Mouse (Mus musculus): ENCODE data around the gene Phactr1.

Phactr1 gene

DNA sequence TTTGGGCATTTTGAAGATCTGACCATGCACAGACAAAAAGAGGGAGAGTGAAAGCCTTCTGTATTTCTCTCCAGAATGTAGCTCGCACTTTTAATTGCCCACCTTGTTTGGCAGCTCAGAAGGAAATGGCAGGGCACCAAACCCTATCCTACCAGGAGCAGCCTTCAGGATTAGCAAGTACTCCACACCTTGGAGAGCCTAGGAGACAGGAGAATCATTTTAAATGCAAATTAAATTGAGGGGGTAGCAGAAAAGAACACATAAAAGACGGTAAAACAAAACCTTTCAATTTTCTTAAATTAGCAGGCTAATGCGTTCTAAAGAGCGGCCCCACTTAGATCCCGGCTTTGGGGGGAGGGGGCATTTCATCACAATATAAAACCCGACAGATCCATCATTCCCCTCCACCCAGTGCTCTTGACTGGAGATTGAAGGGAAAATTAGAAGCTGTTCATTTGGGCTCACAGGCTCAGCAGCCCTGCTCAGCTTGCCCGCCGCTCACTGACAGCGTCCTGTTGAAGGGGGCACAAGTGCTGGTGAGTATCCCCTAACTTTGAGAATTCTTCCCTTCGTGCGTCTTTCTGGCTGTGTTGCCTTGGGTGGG lies at the start of gene Phactr1:
Gene Phactr1, plus strand, starts transcription at position 233 of the 604 bp plus-strand sequence.
- no peak for DNase-seq (ENCODE audit: low read depth)

DNA sequence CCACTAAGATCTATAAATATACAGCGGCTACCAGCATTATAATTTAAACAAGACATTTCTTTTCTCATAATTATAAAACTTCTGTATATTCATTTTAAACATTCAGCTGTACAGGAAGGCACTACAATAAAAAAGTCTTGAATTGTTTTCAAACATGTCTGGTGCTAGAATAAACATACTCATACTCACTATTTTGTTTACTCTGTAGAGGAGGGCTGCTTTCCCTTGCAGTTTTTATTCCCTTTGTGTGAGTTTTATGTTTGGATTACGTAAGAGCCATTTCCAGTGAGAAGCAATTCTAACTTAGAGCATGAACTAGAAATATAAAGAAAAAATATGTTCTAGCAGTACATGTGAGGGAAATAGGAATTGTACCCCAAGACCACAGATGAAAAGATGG lies 45.5 kb upstream of the Phactr1 start:
- DNase-seq (ENCODE audit: low read depth) = no peak

DNA sequence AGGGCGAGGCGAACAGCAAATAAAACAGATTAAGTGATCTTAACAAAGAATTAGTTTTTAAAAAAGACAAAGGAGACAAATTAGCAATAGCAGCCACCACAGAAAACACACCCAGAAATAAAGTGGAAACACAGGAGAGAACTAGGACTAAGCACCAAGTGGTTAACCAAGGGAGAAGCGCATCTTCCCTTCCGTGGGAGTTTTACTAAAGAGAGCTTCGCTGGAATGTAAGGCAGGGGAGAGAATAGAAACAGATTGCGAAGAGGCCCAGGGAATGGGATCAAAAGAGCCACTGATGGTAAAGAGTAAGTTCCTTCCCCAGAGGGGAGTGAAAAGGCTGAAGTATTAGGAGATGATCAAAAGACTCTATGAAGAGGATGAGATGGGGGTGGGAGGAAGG lies 30.2 kb upstream of the Phactr1 start:
- DNase-seq (ENCODE audit: low read depth) = no peak

DNA sequence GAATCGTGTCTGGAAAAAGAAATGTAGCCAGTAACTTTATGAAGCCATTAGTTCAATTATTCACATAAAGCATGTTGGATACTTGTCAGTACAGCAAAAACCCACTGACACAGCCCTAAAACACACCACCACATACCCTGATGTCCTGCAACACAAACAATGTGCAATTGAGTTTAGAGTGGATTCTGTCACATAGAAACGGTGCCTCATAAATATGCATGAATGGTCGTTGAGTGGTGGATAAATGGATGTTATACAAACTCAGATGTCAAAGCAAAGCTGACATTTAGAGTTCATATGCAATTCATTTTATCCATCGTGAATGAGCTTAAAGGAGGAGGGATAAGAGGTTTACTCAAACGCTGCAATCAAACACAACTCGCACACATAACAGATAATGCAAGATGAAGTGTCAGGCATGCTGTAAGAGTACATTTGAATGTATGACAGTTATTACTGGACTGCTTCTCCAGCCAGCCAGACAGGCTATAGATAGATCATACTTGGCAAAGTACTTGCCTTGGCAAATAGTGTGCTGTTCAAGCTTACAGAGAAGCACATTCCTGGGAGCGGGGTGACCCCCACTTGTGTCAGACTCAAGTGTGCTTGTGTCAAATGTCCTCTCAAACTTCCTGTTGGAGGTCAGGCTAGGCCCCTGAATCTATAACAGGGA lies 23.6 kb upstream of the Phactr1 start:
- no peak for DNase-seq (ENCODE audit: low read depth)

DNA sequence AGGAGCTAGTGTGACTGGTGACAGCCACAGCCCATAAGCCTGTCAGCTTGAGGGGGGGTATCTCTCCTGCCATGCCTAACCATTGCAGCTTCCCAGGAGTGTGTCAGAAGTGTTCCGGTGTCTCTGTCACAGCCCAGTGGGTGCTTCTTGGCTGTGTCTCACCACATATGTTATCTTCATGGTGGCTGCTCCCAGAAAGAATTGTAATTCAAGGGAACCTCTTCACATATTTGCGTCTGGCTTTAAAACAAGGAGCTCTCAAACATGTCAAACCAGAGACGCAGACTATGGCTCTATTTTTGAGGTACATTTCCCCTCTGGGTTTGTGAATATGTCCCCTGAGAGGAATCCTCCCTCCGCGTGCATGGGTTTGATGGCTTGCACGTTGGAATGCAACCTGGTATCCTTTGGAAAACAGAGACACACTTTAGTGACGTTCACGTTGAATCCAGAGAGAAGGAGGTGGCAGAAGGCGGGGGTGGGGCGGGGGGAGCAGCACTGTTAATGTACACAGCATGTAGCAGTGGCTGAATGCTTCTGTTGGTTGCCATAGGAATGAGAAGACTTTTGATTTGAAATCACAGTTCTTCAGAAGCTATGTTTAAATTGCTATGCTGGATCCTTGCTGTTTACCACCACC lies 8.7 kb upstream of the Phactr1 start:
- DNase-seq (ENCODE audit: low read depth) = no peak

DNA sequence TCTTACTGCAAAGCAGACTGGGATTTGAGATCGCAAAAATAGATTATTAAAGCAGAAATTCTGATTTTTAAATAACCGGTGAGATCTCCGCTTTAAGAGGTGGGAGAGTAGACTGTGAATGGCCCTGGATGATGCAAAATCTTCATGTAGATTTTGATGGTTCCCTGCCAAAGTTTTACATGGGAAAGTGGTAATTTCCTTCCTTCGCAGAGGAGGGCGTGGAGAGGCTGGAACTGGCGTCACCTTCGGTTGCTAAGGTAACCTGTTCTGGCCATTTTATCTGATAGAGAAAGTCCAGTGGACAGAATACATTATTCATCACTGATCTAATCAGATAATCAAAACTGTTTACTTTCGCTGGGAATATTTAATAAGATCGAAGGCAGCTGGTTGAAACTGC lies 876 bp downstream of the Phactr1 start:
- no peak for DNase-seq (ENCODE audit: low read depth)

DNA sequence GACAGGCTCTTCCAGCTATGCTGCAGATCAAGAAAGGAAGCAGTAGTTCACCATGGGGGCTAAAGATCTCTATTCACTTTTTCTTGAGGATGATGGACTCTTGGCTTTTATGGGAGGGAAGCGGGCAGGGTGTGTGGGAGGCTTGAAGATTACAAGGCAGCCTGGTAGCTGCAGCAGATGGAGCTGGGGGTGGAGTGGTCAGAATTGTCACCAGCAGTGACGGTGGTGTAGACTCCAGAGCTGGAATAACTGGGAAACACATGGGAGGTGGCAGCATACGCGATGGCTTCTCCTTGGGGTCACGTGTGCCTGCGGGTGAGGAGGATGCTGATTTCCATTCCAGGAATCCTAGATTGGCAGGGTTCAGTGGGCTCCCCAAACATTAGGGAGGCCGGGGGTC lies 3.8 kb downstream of the Phactr1 start:
- DNase-seq (ENCODE audit: low read depth) = no peak

DNA sequence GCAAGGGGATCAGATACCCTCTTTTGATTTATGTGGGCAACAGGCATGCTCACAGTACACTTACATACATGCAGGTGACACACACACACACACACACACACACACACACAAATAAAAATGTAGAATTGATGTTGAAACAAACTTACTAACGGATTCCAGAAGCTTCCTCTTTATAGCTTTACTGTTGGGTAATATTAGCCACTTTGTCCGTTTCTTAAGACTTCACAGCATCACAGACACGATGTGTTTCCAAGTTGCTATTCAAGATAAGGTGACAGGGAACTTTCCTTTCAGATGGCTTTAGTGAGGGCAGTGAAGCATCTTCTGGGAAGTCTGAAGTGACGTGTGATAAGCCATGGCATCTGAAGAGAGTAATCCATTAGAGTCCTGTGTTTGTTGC lies 11.8 kb downstream of the Phactr1 start:
- DNase-seq (ENCODE audit: low read depth) = no peak

DNA sequence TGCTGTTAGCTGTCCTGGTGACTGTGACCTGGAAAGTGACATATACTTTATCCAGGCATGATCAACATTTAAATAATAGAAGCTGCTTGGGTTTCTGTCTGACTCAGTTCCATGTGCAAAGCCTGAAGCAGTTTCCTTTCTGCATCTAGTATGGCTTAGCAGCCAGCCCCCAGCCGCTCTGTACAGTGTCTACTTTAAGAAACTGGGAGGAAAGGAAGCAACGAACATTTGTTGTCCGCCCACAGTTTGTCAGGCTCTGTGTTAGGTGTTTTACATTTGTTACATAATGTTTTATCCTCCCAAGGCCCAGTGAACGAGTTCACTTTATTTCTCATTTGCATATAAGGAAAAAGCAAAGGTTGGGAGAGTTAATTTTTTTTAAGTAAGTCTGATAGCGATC lies 16.2 kb downstream of the Phactr1 start:
- no peak for DNase-seq (ENCODE audit: low read depth)

DNA sequence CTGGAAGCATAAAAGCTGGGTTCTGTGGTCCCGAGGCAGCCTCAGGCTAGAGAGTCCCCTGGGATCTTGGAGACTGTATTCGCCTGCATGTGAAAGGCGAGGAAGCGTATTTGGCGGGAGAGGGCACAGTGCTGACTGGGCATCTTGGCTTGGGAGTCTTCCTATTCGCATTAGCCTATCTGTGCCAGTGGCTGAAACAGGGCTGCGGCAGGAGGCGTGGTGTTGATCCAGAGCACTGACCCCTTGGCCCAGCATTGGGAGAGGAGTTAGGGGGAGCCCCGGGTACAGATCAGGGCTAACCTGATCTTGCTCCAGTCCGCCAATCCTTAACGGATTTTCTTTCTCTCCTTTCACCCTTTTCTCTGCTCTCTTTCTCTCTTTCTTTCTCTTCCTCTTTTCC lies 28.7 kb downstream of the Phactr1 start:
- no peak for DNase-seq (ENCODE audit: low read depth)

DNA sequence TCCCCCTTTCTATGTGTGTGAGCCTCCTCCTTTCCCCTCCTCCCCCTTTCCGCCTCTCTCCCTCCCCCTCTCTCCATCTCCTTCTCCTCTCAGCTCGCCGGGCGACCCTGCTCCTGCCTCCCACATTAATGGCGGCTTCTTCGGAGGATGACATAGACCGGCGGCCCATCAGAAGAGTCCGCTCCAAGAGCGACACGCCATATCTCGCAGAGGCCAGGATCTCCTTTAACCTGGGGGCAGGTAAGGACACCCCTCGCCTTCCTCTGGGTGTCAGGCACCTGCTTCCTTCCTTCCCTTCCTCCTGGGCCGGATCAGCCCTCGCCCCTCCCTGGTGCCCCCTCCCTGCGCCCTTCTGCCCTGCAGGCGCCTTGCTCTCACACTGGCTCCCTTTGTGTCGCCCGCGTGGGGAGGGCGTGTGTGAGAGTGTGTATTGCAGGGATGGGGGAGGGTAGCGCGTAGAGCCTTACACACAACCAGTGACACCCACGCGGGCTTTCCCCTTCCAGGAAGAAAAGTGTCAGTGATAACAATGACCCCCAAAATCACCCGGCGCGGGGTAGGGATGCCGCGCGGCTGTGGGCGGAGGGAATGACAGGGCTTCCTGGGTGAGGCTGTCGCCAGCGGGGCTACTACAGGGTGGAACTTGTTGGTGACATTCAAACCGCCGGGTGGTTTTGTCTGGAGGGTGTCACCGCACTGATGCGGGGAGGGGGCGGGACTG lies 29.3 kb downstream of the Phactr1 start:
- no peak for DNase-seq (ENCODE audit: low read depth)

DNA sequence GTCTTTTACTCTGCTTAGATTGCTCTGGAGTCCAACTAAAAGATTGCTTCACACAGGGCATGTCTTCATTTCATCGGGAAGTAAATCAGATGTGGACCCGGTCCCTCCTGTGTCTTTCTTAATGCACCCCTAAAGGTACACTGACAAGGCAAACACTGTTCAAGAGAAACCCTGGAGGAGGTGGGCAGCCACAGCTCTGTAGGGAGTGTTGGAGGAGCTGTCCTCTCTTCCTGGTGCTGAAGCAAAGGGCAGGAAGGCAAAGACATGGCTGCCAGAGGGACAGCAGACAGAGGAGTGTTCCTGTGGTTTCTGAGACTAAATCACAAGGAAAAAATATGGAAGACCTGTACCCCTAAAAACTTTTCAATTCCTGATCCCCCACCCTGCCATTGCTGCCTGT lies 31.1 kb downstream of the Phactr1 start:
- DNase-seq (ENCODE audit: low read depth) = no peak

DNA sequence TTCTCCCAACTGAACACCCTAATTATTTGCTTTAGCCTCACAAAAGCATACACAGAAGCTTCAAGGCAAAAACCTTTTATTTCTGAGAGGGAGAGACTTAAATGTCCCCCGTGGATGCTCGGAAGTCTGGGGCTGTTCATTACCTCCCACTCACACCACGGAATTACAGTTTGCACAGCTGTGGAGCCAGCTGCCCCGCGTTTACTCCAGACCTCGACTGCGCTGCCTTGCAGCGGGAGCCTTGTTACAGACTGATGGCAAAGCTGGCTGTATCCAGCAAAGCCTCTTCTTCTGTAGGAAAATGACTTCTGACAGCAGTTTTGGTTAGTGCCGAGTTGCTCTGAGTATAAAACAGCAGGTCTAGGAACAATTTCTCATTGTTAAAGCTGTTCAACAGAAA lies 39.0 kb downstream of the Phactr1 start:
- no peak for DNase-seq (ENCODE audit: low read depth)

DNA sequence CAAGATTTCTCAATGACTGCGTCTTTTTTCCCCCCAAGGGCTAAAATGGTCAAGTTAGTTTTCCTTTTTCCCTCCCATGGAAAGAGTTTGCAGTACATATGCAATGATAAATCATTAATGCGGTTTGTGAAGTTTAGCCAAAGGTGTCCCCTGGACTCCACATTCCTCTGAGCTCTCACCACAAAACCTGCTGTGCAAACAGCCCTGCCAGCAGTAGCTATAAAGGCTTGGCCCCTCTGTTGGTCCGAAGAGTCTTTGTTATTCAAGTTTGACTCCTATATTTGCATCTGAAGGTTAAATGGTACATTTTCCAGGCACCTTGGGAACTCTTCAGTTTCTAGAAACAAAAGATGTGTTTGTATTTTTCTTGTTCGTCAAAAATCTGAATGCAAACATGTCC lies 39.7 kb downstream of the Phactr1 start:
- no peak for DNase-seq (ENCODE audit: low read depth)

DNA sequence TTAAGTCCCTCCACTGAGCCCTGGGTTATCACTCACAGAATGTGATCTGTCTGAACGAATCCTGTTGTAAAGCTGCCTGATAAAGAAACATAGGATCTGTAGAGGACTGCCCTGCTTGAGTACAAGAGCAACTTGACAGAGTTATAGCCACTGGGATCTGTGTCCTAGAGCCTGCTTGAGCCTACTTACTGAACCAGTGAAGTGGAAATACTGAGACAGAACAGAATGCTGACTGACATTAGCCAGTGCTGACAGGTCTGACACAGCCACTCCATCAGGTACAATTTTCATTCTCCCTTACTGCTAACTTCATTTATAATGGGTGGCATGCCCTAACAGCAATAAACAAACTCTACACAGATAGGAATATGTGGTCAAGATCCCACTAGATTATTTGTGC lies 40.2 kb downstream of the Phactr1 start:
- no peak for DNase-seq (ENCODE audit: low read depth)

DNA sequence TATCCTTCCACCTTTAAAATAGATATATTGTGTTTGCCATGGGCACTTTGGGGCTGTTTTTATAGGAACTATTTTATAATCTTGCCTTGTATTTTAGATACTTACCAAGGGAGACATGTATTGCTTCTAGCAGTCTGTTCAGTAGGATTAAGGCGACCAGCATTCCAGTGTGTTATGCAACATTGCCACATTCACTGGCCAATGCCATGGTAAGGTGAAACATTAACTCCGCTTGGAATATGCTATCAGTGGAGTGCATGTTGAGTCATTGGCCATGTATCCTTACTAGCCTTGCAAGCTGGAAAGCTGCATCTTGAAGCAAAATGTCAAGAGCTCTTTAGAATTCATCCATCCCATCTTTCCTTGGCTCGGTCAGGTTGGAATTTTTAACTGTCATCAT lies 43.6 kb downstream of the Phactr1 start:
- DNase-seq (ENCODE audit: low read depth) = no peak

DNA sequence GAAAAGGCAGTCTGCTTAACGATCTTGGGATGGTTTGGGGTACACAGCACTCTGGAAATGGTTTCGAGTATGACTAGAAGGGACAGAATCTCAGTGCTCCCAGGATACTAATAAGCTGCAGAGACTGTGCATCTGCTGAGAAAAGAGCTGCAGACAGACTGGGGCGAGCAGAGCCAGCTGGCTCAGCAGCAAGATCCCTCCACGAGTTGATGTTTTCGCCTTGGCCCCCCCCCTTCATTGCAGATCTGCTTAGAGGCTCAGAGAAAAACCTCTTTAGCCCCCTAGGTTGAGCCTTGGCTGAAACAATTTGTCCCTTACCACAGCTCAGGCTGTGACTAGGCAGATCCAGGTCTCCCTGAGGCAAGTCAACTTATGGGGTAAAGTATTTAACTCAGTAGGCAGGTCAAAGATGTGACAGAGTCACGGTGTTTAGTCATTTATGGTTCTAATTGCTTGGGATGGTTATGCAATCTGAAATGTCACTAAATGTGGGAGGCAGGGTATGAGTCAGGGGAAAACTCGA lies 45.3 kb downstream of the Phactr1 start:
- peak; percentile 2 for DNase-seq (ENCODE audit: low read depth)

DNA sequence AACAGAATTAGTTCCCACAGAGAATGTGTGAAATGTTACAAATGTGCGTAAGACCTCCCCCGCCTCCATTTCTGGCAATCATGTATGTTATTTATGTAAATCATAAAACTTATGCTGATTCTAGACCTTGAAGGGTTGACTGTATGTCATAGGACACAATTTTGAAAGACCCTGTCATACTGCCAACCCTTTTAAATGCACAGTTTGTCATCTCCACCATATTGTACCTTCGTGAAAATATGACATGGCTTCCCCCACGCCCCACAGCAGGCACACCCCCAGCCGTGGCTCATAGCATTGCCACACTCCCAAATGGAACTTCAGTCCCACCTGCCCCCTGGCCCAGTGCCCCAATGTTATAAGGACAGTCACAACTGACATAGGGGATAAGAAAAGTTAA lies 57.1 kb downstream of the Phactr1 start:
- DNase-seq (ENCODE audit: low read depth) = no peak

DNA sequence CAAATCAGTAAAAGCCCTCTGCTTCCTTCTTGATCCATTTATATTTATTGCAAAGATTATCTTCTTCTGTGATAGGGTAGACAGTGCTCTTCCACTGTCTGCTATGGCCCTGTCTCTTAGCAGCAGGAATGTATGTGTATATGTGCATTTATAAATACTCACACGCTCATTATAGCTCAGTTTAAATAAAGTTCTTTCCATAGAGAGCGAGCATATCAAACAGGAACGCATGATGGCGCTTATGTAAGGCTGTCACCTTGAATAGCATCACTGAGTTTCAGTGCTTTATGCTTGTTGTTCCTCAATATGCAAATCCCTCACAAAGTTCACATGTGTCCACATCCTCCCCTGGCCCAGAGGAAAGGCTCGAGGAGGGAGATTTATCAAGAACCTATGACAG lies 57.7 kb downstream of the Phactr1 start:
- DNase-seq (ENCODE audit: low read depth) = no peak

DNA sequence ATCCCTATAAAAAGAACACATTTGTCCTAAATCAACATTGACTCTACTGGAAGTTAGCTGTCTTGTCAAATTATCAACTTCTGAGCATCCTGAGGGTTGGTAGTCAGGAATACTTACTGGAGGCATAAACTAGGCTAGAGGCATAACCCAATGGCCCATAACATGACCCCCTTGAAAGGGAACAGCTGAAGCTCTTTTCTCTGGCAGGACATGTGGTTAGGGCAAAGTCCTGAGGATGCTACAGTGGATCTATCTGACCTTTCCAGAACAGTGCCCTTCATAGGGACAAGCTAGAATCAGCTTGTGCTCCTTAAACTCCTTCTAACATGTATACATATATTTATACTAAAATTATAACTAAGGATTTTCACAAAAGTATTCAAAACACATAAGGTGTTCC lies 61.8 kb downstream of the Phactr1 start:
- no peak for DNase-seq (ENCODE audit: low read depth)

DNA sequence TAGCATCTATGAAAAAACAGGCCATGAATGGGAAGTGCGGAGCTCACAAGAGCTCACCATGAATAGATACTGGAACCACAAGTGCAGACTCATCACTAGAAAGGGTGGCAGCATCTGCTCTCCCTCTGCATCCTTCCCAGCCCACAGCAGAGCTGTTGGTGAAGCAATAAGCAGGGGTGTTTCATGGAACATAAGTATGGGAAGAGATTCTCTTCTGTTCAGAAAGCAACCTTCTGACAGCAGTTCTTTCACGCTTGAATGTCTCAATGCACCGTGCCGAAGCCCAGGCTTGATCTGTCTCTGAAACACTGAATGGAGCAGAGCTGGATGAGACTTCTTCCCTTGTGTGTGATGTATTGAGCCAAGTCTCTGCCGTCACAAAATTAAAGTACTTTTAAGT lies 64.0 kb downstream of the Phactr1 start:
- no peak for DNase-seq (ENCODE audit: low read depth)

DNA sequence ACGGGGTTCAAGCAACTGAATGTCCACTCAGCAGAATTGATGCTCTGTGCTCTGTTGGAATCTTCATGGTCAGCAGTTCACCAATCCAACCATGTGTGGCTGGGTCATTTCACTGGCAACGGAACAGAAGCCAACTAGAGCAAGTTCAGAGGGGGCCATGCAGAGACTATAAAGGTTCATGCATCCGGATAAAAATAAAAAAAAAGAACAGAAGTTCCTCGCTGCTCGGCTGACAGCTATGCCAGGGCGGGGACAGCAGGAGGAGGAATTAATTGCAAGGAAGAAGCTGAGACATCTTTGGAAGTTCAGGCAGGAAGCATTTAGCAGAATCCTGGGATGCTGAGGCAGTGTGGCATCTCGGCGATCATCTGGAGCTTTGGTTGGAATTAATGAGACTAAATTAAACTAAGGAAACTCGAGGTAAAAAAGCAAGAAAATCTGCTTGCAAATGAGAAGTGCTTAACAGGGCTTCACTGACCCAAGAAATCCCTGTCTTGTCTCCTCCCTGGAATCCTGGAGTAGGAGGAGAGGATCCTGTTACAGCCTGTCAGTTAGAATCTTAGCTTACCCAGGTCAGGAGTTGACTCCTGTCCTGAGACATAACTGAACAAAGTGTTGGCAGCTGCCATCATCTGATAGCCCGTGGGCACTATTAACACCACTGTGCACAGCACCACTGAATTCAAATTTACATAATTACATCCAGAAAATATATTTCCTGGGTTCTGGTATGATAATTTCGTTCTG lies 77.4 kb downstream of the Phactr1 start:
- no peak for DNase-seq (ENCODE audit: low read depth)

Measured in fibroblast of lung, adult 2 months (primary cell).